Mouse (Mus musculus) heart, postnatal 25 days (tissue): ENCODE measurements around the gene Neto2. TPM values are rescaled to one million over a fixed set of nuclear protein-coding genes. Genes with fewer than 3 reads are reported as not detected.
"Not testable (repeated sequence)": the region's sequence is repeated elsewhere in the genome, so short reads cannot be mapped to it uniquely, and the experiment has no call there.

Experiments
- DNase-seq: peaks from one replicate; pipeline ENCODE4 v3.0.0; 2022; ENCODE audit warnings: low spot score
- intact Hi-C: fragments of 180-260 bp; cut with DNase I; formaldehyde crosslinking; loops from one replicate; pipeline ENCODE4 v1.15.1; 2025
- total RNA-seq, 2 experiments: library from RNA; stranded (reverse); gene quantifications; 2 replicates each; pipeline ENCODE4 v1.2.3; 2021

Gene Neto2
- total RNA-seq, result 1 to 10 TPM; 1.1 to 2.6 TPM

- peak; percentile 23 for DNase-seq
Measured at GRCm38 (mm10) chr8:85700751-85701351, at the start of gene Neto2. Gene Neto2, minus strand, starts transcription at chr8:85700924.

GRCm38 (mm10) chr8:85745053-85745452 lies 44.3 kb upstream of the Neto2 start:
- intact Hi-C loops, result no loop called here

More at GRCm38 (mm10) chr8:85700751-85701351, at the start of gene Neto2:
- intact Hi-C loops, result loop anchor here (2.0 to 10.0 kb wide), 2 partner anchors 134 to 836 kb away; no protein-coding TSS in a partner anchor

GRCm38 (mm10) chr8:85730545-85730944 lies 29.8 kb upstream of the Neto2 start:
- no peak for DNase-seq
- intact Hi-C loops, result no loop called here

More at GRCm38 (mm10) chr8:85745053-85745452, 44.3 kb upstream of the Neto2 start:
- no peak for DNase-seq

GRCm38 (mm10) chr8:85717271-85717670 lies 16.5 kb upstream of the Neto2 start:
- intact Hi-C loops, result no loop called here
- no peak for DNase-seq

- no peak for DNase-seq
- intact Hi-C loops, result no loop called here
Measured at GRCm38 (mm10) chr8:85716696-85717095, 16.0 kb upstream of the Neto2 start.

- no peak for DNase-seq
- intact Hi-C loops, result loop anchor here (10.0 kb wide), 1 partner anchor 128 kb away; no protein-coding TSS in a partner anchor
Measured at GRCm38 (mm10) chr8:85706988-85707387, 6.3 kb upstream of the Neto2 start.

- peak; percentile 3 for DNase-seq
- intact Hi-C loops, result loop anchor here (2.0 to 10.0 kb wide), 2 partner anchors 135 to 837 kb away; no protein-coding TSS in a partner anchor
Measured at GRCm38 (mm10) chr8:85700101-85700750, 498 bp downstream of the Neto2 start.

- intact Hi-C loops, result loop anchor here (1.0 to 10.0 kb wide), 2 partner anchors 776 to 886 kb away; no protein-coding TSS in a partner anchor
- peak; percentile 19 for DNase-seq
Measured at GRCm38 (mm10) chr8:85699051-85699450, 1.7 kb downstream of the Neto2 start.

- no peak for DNase-seq
- intact Hi-C loops, result loop anchor here (1.0 kb wide), 2 partner anchors 62 to 209 kb away; no protein-coding TSS in a partner anchor
Measured at GRCm38 (mm10) chr8:85665146-85665545, 35.6 kb downstream of the Neto2 start.

- intact Hi-C loops, result loop anchor here (5.0 kb wide), 1 partner anchor 125 kb away; no protein-coding TSS in a partner anchor
- DNase-seq, result no peak
Measured at GRCm38 (mm10) chr8:85661995-85662394, 38.7 kb downstream of the Neto2 start.

GRCm38 (mm10) chr8:85651201-85651600 lies 49.5 kb downstream of the Neto2 start:
- intact Hi-C loops, result no loop called here
- DNase-seq, result no peak

GRCm38 (mm10) chr8:85648553-85648952 lies 52.2 kb downstream of the Neto2 start:
- intact Hi-C loops, result no loop called here
- DNase-seq, result no peak

GRCm38 (mm10) chr8:85644921-85645665 lies 55.6 kb downstream of the Neto2 start:
- no peak for DNase-seq
- intact Hi-C loops, result no loop called here

GRCm38 (mm10) chr8:85624450-85624849 lies 76.3 kb downstream of the Neto2 start:
- intact Hi-C loops, result no loop called here

GRCm38 (mm10) chr8:85623246-85623645 lies 77.5 kb downstream of the Neto2 start:
- intact Hi-C loops, result no loop called here
- no peak for DNase-seq

More at GRCm38 (mm10) chr8:85624450-85624849, 76.3 kb downstream of the Neto2 start:
- DNase-seq, result no peak

- intact Hi-C loops, result no loop called here
- no peak for DNase-seq
Measured at GRCm38 (mm10) chr8:85618789-85619188, 81.9 kb downstream of the Neto2 start.

- intact Hi-C loops, DNase-seq: not testable (repeated sequence)
Measured at GRCm38 (mm10) chr8:85617125-85617524, 83.6 kb downstream of the Neto2 start.

GRCm38 (mm10) chr8:85608836-85609235 lies 91.9 kb downstream of the Neto2 start:
- intact Hi-C loops, result no loop called here

GRCm38 (mm10) chr8:85607804-85608203 lies 92.9 kb downstream of the Neto2 start:
- no peak for DNase-seq
- intact Hi-C loops, result no loop called here

More at GRCm38 (mm10) chr8:85608836-85609235, 91.9 kb downstream of the Neto2 start:
- DNase-seq, result no peak

- intact Hi-C loops, result no loop called here
Measured at GRCm38 (mm10) chr8:85606974-85607373, 93.8 kb downstream of the Neto2 start.

More at GRCm38 (mm10) chr8:85606974-85607373, 93.8 kb downstream of the Neto2 start:
- no peak for DNase-seq
